Mouse (Mus musculus) liver, embryonic 11.5 days (tissue): Measurements from ENCODE around the gene Trappc2l. TPM values are rescaled to one million over a fixed set of nuclear protein-coding genes. Genes with fewer than 3 reads are reported as not detected.

Experiments used
- ATAC-seq: fragments of 200-750 bp; cut with Nextera tagmentation; replicated peaks from 2 replicates; pipeline ENCODE4 v1.8.0; 2017; ENCODE audit warnings: moderate number of reproducible peaks, mild to moderate bottlenecking, moderate TSS enrichment, moderate library complexity; ENCODE audit not compliant: low FRiP score
- DNase-seq: peaks from one replicate; pipeline ENCODE4 v3.0.0-alpha.2; 2017; ENCODE audit warnings: low spot score
- H3K27ac ChIP-seq: fragments of 300-500 bp; sonication (generic); 2 replicates; pipeline ENCODE4 v1.5.1; 2014; ENCODE audit warnings: mild to moderate bottlenecking, low read depth, low read length, control low read depth
- H3K27me3 ChIP-seq: fragments of 300-500 bp; sonication (generic); replicated peaks from 2 replicates; pipeline ENCODE4 v1.6.1; 2014; ENCODE audit warnings: low read length, mixed read lengths; ENCODE audit not compliant: control insufficient read depth, insufficient read depth
- H3K36me3 ChIP-seq: fragments of 300-500 bp; sonication (generic); 2 replicates; pipeline ENCODE4 v1.6.1; 2014; ENCODE audit warnings: mild to moderate bottlenecking, low read length, moderate library complexity, mixed read lengths; ENCODE audit not compliant: control insufficient read depth, insufficient read depth
- H3K4me1 ChIP-seq: fragments of 300-500 bp; sonication (generic); replicated peaks from 2 replicates; pipeline ENCODE4 v1.6.1; 2014; ENCODE audit warnings: low read length, mixed read lengths; ENCODE audit not compliant: control insufficient read depth, insufficient read depth
- H3K4me2 ChIP-seq: fragments of 300-500 bp; sonication (generic); 2 replicates; pipeline ENCODE4 v1.6.1; 2014; ENCODE audit warnings: mild to moderate bottlenecking, control low read depth, moderate library complexity
- H3K4me3 ChIP-seq: fragments of 300-500 bp; sonication (generic); 2 replicates; pipeline ENCODE4 v1.5.1; 2014; ENCODE audit warnings: low read depth, low read length, control low read depth
- H3K9ac ChIP-seq: fragments of 300-500 bp; sonication (generic); 2 replicates; pipeline ENCODE4 v1.6.1; 2014; ENCODE audit warnings: low read depth, low read length, control low read depth
- H3K9me3 ChIP-seq: fragments of 300-500 bp; sonication (generic); 2 replicates; pipeline ENCODE4 v1.6.1; 2016; ENCODE audit warnings: low read length, inconsistent platforms, mixed read lengths; ENCODE audit not compliant: control insufficient read depth
- WGBS: fragments of 180-500 bp; shearing (Covaris S2); extraction: QIAGEN DNeasy Blood & Tissue Kit; methylation state at CpG from one replicate; pipeline ENCODE4 v1.1.7; 2014; 5-methylcytosine and 5-hydroxymethylcytosine counted together
- polyA plus RNA-seq: library from polyadenylated mRNA; unstranded; fragments of >200 nt; fragmentation: Nextera tagmentation; extraction: Ambion mirVana; gene quantifications from 2 replicates; pipeline ENCODE4 v1.2.1, GENCODE M21; 2014

The Trappc2l gene
- polyA plus RNA-seq, 1 experiment from 2014 or later = 44.6 TPM

DNA sequence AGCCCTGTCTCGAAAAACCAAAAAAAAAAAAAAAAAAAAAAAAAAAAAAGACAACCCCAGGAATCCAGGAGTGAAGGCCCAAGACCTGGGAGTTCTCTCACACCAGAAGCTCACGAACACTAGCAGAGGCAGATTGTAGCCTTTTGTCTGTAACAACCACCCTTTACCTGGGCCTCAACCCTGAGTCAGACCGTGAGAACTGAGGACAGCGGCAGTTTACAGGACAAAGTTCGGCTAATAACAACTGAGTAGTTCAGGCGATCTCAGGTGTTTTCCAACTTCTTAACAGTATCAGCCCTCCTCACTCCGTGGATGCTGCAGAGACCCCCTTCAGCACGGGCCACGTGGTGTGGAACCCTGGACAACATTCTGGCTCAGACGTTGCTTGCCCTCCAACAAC, 24.7 kb upstream of the Trappc2l start:
- 78% methylated on average over 10 of the region's 10 CpGs for WGBS
- peaks cover 4% of the 10 kb centered on the region; the same call in 1 of the 2 replicates for H3K4me1 ChIP-seq
- no peak overlapping the region for H3K4me3 ChIP-seq
- H3K9me3 ChIP-seq = no peaks in the 10 kb centered on the region
- H3K36me3 ChIP-seq = no peaks in the 10 kb centered on the region
- no peak overlapping the region for H3K9ac ChIP-seq
- no peak overlapping the region for H3K27ac ChIP-seq
- no peak overlapping the region for H3K4me2 ChIP-seq
- no peaks in the 10 kb centered on the region for H3K27me3 ChIP-seq
- no peak for DNase-seq
- ATAC-seq = no peak

DNA sequence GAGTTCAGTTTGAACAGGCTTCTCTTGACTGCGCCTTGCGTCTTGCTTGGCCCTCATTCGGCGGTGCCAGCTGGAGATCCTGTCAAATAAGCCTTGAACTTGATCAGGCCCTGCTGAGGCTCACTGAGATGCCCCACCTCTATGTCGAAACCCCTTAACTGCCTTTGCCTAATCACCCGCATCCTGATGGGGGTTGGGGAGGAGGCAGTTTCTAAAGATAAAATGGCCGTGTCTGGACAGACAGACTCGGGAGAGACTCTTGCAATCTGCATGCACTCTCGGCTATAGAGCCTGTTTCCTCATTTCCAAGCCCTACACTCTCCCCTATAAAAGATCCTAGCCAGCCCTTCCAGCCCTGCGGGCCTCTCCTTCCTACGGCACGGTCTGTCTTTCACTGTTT, 18.2 kb upstream of the Trappc2l start:
- H3K9me3 ChIP-seq = no peaks in the 10 kb centered on the region
- H3K36me3 ChIP-seq = no peaks in the 10 kb centered on the region
- H3K27ac ChIP-seq = peak overlapping the region; percentile 16; the same call in 1 of the 2 replicates
- 0 out of 2 replicates have a peak overlapping the region, but pooled peaks have one; percentile 22 for H3K4me2 ChIP-seq
- H3K4me3 ChIP-seq = no peak overlapping the region
- 43% methylated on average over 12 of the region's 12 CpGs for WGBS
- H3K4me1 ChIP-seq = peaks cover 15% of the 10 kb centered on the region
- no peaks in the 10 kb centered on the region for H3K27me3 ChIP-seq
- no peak for DNase-seq
- peak; percentile 51; the same call in 1 of the 2 replicates for ATAC-seq
- H3K9ac ChIP-seq = no peak overlapping the region

DNA sequence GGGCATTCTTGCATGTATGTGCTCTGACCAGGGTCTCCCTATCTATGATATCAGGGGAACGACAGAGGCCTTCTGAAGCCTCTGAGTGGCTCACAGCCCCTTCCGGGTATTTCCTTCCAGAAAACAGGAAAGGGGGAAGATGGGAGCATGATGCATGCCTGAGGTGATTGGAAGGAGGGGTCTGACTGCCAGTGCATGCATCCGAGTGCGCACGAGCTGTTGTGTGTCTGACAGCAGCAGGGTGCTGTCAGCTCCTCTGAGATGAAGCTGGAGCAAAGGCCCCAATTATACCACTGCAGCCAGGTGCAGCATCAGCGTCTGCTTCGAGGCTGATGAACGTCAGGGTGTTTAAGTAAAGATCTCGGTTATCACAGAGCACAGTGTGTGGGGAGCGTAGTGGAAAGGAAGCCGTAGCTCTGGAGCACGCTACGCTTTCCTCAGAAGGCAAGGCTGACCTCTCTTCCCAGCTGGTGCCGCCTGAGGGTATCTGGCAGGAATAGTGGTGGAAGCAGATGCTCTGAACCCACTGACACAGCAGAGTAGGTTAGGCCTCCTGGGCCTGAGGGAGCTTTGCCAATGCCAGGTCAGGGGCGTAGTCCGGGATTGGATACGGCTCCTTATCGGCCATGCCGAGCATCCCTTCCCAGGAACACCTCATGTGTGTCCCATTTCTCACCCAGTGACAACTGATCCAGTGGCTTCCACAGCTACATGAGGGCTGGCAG, 17.5 kb upstream of the Trappc2l start:
- no peak overlapping the region for H3K9ac ChIP-seq
- no peaks in the 10 kb centered on the region for H3K36me3 ChIP-seq
- H3K4me3 ChIP-seq = no peak overlapping the region
- DNase-seq = no peak
- no peaks in the 10 kb centered on the region for H3K27me3 ChIP-seq
- H3K27ac ChIP-seq = peak overlapping the region; percentile 16; the same call in 1 of the 2 replicates
- H3K9me3 ChIP-seq = no peaks in the 10 kb centered on the region
- H3K4me2 ChIP-seq = 0 out of 2 replicates have a peak overlapping the region, but pooled peaks have one; percentile 22
- H3K4me1 ChIP-seq = peaks cover 15% of the 10 kb centered on the region
- WGBS = 70% methylated on average over 19 of the region's 19 CpGs
- ATAC-seq = no peak

DNA sequence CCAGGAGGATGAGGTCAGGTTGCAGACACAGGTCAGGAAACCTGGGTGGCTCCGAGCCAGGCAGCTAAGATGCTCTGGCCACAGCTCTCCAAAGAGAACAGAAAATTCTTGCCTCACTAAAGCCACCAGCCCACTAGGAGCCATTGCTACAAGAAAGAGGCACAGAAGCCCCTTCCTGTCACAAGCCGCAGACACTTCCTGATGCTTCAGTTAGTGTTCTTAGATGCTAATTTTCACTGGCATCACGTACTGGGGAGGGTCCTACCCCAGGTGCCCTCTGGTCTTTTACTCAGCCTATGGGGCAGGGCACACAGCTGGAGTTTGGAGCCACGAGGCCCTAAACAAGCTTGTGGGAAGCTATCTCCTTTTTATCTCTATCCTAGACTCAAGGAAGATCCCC, 15.4 kb upstream of the Trappc2l start:
- H3K36me3 ChIP-seq = no peaks in the 10 kb centered on the region
- 50% methylated on average over 4 of the region's 4 CpGs for WGBS
- no peak overlapping the region for H3K27ac ChIP-seq
- H3K9ac ChIP-seq = no peak overlapping the region
- H3K9me3 ChIP-seq = no peaks in the 10 kb centered on the region
- no peaks in the 10 kb centered on the region for H3K27me3 ChIP-seq
- peaks cover 15% of the 10 kb centered on the region for H3K4me1 ChIP-seq
- H3K4me3 ChIP-seq = no peak overlapping the region
- DNase-seq (no peak), ATAC-seq (no peak)
- H3K4me2 ChIP-seq = no peak overlapping the region

DNA sequence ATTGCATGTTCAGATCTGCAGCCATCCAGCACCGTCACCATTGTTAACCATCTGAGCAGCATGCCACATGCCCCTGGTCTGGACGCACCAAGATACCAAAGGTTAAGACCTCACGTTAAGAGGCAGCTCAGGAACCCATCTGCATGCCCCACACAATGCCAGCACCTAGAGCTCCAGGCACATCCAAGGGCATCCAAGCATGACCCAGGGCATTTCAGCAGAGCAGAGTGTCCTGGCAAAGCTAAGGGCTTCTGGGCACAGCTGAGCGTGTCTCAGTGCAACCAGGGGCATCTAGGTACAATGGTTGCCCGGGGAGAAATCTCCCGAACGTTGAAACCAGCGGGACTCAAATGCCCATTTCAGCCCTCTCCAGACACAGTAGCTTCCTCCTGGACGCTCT, 10.8 kb upstream of the Trappc2l start:
- H3K4me3 ChIP-seq = no peak overlapping the region
- no peak overlapping the region for H3K27ac ChIP-seq
- H3K4me1 ChIP-seq = no peaks in the 10 kb centered on the region
- no peaks in the 10 kb centered on the region for H3K36me3 ChIP-seq
- no peak overlapping the region for H3K4me2 ChIP-seq
- DNase-seq (no peak), ATAC-seq (no peak)
- 92% methylated on average over 9 of the region's 9 CpGs for WGBS
- H3K27me3 ChIP-seq = no peaks in the 10 kb centered on the region
- no peaks in the 10 kb centered on the region for H3K9me3 ChIP-seq
- no peak overlapping the region for H3K9ac ChIP-seq

DNA sequence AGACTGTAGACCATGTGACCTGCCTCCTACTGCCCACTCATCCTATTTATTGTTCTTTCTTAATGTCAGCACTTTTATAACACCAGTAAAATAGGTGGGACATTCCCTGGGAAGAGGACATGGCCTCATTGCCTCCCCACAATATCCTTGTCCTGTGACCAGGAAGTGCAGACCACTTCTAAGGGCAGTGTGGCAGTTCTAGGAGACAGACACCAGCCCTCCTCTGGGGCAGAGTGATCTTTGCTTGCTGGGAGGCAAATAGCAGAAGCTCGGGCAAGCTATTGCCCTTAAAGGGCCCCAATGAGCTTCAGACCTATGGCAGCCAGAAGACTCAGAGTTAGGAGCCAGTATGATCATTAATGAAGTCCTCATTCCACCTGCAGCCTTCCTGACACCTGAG, 6.8 kb upstream of the Trappc2l start:
- Histone ChIP-seq H3K36me3 (no peaks in the 10 kb centered on the region), H3K4me2 (no peak overlapping the region), H3K4me1 (no peaks in the 10 kb centered on the region), H3K4me3 (no peak overlapping the region), H3K27ac (no peak overlapping the region), H3K9me3 (no peaks in the 10 kb centered on the region), H3K27me3 (no peaks in the 10 kb centered on the region), H3K9ac (no peak overlapping the region)
- 57% methylated on average over 1 of the region's 1 CpGs for WGBS
- no peak for ATAC-seq
- no peak for DNase-seq

DNA sequence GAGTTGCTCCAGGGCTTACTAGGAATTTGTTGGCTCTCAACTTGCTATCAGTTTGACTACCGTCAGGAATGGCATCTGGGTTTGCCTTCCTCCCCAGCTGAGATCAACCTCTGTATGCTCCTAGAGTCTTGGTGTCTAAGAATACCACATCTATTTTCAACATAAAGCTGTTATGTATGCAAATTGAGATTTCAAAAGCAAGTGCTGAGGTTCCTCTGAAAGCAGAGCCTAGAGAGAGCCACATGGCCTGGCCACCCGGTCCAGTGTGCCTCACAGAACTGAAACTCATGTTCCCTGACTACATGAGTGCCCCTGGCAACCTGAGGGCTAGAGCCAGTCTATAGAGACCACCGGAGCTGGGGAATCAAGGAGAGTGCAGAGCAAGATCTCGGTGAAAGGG, 6.1 kb upstream of the Trappc2l start:
- no peaks in the 10 kb centered on the region for H3K4me1 ChIP-seq
- no peaks in the 10 kb centered on the region for H3K36me3 ChIP-seq
- no peaks in the 10 kb centered on the region for H3K27me3 ChIP-seq
- H3K27ac ChIP-seq = no peak overlapping the region
- no peak overlapping the region for H3K9ac ChIP-seq
- DNase-seq (no peak), ATAC-seq (no peak)
- no peak overlapping the region for H3K4me3 ChIP-seq
- WGBS = 77% methylated on average over 4 of the region's 4 CpGs
- H3K9me3 ChIP-seq = no peaks in the 10 kb centered on the region
- no peak overlapping the region for H3K4me2 ChIP-seq

DNA sequence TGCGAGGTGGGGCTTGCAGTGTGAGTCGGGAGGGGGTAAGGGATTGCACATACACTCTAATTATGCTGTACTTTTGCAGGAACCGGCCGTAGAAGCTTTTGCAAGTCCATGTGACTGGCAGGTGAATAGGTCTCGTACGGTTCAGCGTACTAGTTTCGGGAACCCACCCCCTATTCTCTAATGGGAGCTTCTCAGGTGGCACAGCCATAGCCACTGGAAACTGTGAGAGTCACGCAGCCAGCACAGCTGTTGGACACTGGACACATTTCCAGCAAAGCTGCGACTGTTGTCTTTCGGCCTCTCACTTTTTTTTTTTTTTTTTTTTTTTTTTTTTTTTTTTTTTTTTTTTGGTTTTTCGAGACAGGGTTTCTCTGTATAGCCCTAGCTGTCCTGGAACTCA, 4.6 kb upstream of the Trappc2l start:
- Histone ChIP-seq H3K9ac (no peak overlapping the region), H3K9me3 (no peaks in the 10 kb centered on the region), H3K4me1 (peaks cover 4% of the 10 kb centered on the region), H3K4me3 (no peak overlapping the region), H3K27me3 (no peaks in the 10 kb centered on the region), H3K36me3 (no peaks in the 10 kb centered on the region), H3K4me2 (no peak overlapping the region), H3K27ac (no peak overlapping the region)
- ATAC-seq (no peak), DNase-seq (no peak)
- WGBS = 88% methylated on average over 11 of the region's 12 CpGs

DNA sequence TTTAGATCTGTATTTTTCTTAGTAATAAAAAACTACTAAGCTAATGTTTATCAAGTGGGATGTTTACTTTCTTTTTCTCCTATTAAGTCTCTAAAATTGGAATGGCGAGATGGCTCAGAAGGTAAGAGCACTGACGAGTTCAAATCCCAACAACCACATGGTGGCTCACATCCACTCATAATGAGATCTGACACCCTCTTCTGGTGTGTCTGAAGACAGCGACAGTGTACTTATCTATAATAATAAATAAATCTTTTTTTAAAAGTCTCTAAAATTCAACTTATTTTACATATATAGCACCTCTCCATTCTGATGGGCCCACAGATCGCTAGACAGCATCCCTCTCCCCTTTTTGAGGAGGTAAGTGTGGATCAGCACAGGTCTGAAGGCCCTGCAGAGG, 1.2 kb upstream of the Trappc2l start:
- no peak overlapping the region for H3K27ac ChIP-seq
- H3K9ac ChIP-seq = no peak overlapping the region
- peak overlapping the region; percentile 88 for H3K4me2 ChIP-seq
- H3K4me3 ChIP-seq = no peak overlapping the region
- H3K9me3 ChIP-seq = no peaks in the 10 kb centered on the region
- DNase-seq (no peak), ATAC-seq (no peak)
- WGBS = 70% methylated on average over 4 of the region's 4 CpGs
- H3K4me1 ChIP-seq = peaks cover 11% of the 10 kb centered on the region
- no peaks in the 10 kb centered on the region for H3K36me3 ChIP-seq
- H3K27me3 ChIP-seq = no peaks in the 10 kb centered on the region
